Mouse (Mus musculus) 3T3-L1 (cell line): Measurements from ENCODE around the gene Actn2.

Source experiments
- DNase-seq: peaks from one replicate; pipeline ENCODE4 v3.0.0-alpha.2; 2015; ENCODE audit warnings: low read depth, low spot score

Gene Actn2

GRCm38 (mm10) chr13:12340183-12340975 lies at the start of gene Actn2:
Gene Actn2, minus strand, starts transcription at chr13:12340760.
- DNase-seq: no peak

- peak; percentile 66 for DNase-seq
Observed at GRCm38 (mm10) chr13:12386286-12386685, 45.7 kb upstream of the Actn2 start.

- peak; percentile 27 for DNase-seq
Observed at GRCm38 (mm10) chr13:12384796-12385195, 44.2 kb upstream of the Actn2 start.

GRCm38 (mm10) chr13:12376778-12377177 lies 36.2 kb upstream of the Actn2 start:
- DNase-seq: no peak

GRCm38 (mm10) chr13:12372755-12373154 lies 32.2 kb upstream of the Actn2 start:
- DNase-seq: no peak

- no peak for DNase-seq
Observed at GRCm38 (mm10) chr13:12369930-12370329, 29.4 kb upstream of the Actn2 start.

- no peak for DNase-seq
Observed at GRCm38 (mm10) chr13:12369041-12369621, 28.6 kb upstream of the Actn2 start.

- DNase-seq: no peak
Observed at GRCm38 (mm10) chr13:12361486-12361885, 20.9 kb upstream of the Actn2 start.

- no peak for DNase-seq
Observed at GRCm38 (mm10) chr13:12357554-12357953, 17.0 kb upstream of the Actn2 start.

GRCm38 (mm10) chr13:12356184-12356583 lies 15.6 kb upstream of the Actn2 start:
- no peak for DNase-seq

GRCm38 (mm10) chr13:12349197-12349824 lies 8.8 kb upstream of the Actn2 start:
- DNase-seq: no peak

- DNase-seq: no peak
Observed at GRCm38 (mm10) chr13:12346837-12347236, 6.3 kb upstream of the Actn2 start.

GRCm38 (mm10) chr13:12341447-12341846 lies 887 bp upstream of the Actn2 start:
- no peak for DNase-seq

- no peak for DNase-seq
Observed at GRCm38 (mm10) chr13:12339446-12339845, 1.1 kb downstream of the Actn2 start.

- DNase-seq: no peak
Observed at GRCm38 (mm10) chr13:12337752-12338151, 2.8 kb downstream of the Actn2 start.

- no peak for DNase-seq
Observed at GRCm38 (mm10) chr13:12334016-12334415, 6.5 kb downstream of the Actn2 start.

- no peak for DNase-seq
Observed at GRCm38 (mm10) chr13:12331528-12331927, 9.0 kb downstream of the Actn2 start.

GRCm38 (mm10) chr13:12328392-12328791 lies 12.2 kb downstream of the Actn2 start:
- no peak for DNase-seq

GRCm38 (mm10) chr13:12327577-12327976 lies 13.0 kb downstream of the Actn2 start:
- no peak for DNase-seq

- no peak for DNase-seq
Observed at GRCm38 (mm10) chr13:12323076-12323625, 17.4 kb downstream of the Actn2 start.

GRCm38 (mm10) chr13:12320148-12320547 lies 20.4 kb downstream of the Actn2 start:
- DNase-seq: no peak

- DNase-seq: no peak
Observed at GRCm38 (mm10) chr13:12318017-12318416, 22.5 kb downstream of the Actn2 start.
